Mouse (Mus musculus): ENCODE results near the gene Gm42906. TPM values are rescaled to one million over a fixed set of nuclear protein-coding genes. Genes with fewer than 3 reads are reported as not detected.
A peak's percentile ranks its signal among the peaks of the same experiment; 100 is the strongest.

Gm42906 gene
- polyA plus RNA-seq, 1 experiment: not detected

DNA sequence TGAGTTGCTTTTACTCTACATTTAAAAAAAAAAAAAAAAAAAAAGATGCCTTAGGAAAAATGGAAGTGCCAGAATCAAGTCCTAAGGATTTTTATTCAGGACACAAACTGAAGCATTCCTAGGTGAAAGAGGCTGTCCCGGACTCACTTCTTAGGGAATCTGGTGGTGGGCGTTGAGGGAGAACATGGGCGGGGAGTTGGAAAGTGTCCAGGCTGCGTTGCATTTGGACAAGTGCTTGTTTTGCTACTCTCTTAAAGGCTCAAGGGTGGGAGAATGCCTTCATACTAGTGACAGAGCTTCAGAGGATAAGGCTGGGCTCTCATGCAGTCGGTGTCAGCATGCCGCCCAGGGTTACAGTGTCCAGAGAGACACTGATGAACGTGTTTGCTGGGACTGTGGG lies 6.1 kb downstream of the Gm42906 start:
- Histone ChIP-seq H3K27me3 (ENCODE audit: control insufficient read depth, insufficient read depth, insufficient read length) (no peaks in the 10 kb centered on the region), H3K79me2 (ENCODE audit: control insufficient read depth, insufficient read depth) (no peaks in the 10 kb centered on the region), H3K79me3 (ENCODE audit: low read depth) (no peaks in the 10 kb centered on the region), H3ac (ENCODE audit: control insufficient read depth, insufficient read length, low read depth) (no peak overlapping the region), H3K36me3 (ENCODE audit: control insufficient read depth, insufficient read depth) (no peaks in the 10 kb centered on the region), H3K4me3 (ENCODE audit: insufficient read depth, poor library complexity, severe bottlenecking) (no peak overlapping the region)
- no peak for TF ChIP-seq FOSL1 (IDR thresholded peaks at IDR 0.05; ENCODE audit: insufficient read depth, low read length, poor library complexity, severe bottlenecking)

DNA sequence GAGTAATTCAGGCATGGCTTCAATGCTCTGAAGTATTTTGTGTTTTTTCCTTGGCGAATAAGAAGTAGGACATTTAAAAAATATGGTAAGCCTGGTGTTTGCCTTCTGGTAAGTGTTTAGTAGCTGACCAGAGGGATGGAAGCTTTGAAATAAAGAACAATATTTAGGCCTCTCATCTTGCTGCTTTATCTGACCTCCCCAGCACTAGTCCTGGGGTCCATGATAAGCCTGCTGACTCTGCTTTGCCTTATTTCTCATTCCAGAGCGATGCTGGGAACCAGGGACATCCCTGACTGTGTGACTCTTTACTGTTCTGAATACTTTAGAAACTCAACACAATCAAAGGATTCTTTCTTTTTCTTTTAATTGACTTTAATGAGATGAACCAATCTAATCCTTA lies 9.4 kb downstream of the Gm42906 start:
- Histone ChIP-seq H3K79me3 (ENCODE audit: low read depth) (no peaks in the 10 kb centered on the region), H3ac (ENCODE audit: control insufficient read depth, insufficient read length, low read depth) (no peak overlapping the region), H3K79me2 (ENCODE audit: control insufficient read depth, insufficient read depth) (no peaks in the 10 kb centered on the region), H3K36me3 (ENCODE audit: control insufficient read depth, insufficient read depth) (no peaks in the 10 kb centered on the region), H3K4me3 (ENCODE audit: insufficient read depth, poor library complexity, severe bottlenecking) (no peak overlapping the region), H3K27me3 (ENCODE audit: control insufficient read depth, insufficient read depth, insufficient read length) (no peaks in the 10 kb centered on the region)
- TF ChIP-seq MAX (IDR thresholded peaks at IDR 0.05): no peak
- no peak for TF ChIP-seq MYOD1 (IDR thresholded peaks at IDR 0.05; ENCODE audit: control insufficient read depth, insufficient read length, low read depth)
- TF ChIP-seq CEBPB (IDR thresholded peaks at IDR 0.05; ENCODE audit: low read depth): no peak
- no peak for TF ChIP-seq FOSL1 (IDR thresholded peaks at IDR 0.05; ENCODE audit: insufficient read depth, low read length, poor library complexity, severe bottlenecking)
- no peak for TF ChIP-seq CTCF (IDR thresholded peaks at IDR 0.05; ENCODE audit: control insufficient read depth, insufficient read depth, insufficient read length)

GRCm38 (mm10) chr5:151417421-151418038 lies 10.4 kb downstream of the Gm42906 start:
- no peaks in the 10 kb centered on the region for H3K27me3 ChIP-seq (ENCODE audit: control insufficient read depth, insufficient read depth, insufficient read length)
- TF ChIP-seq FOSL1 (IDR thresholded peaks at IDR 0.05; ENCODE audit: insufficient read depth, low read length, poor library complexity, severe bottlenecking) (no peak), USF1 (IDR thresholded peaks at IDR 0.05; ENCODE audit: low read depth) (peak; percentile 17), CEBPB (IDR thresholded peaks at IDR 0.05; ENCODE audit: low read depth) (no peak), CTCF (IDR thresholded peaks at IDR 0.05; ENCODE audit: control insufficient read depth, insufficient read depth, insufficient read length) (no peak), MAX (IDR thresholded peaks at IDR 0.05) (no peak)
- H3K36me3 ChIP-seq (ENCODE audit: control insufficient read depth, insufficient read depth): no peaks in the 10 kb centered on the region
- H3ac ChIP-seq (ENCODE audit: control insufficient read depth, insufficient read length, low read depth): no peak overlapping the region
- H3K4me3 ChIP-seq (ENCODE audit: insufficient read depth, poor library complexity, severe bottlenecking): no peak overlapping the region
- no peaks in the 10 kb centered on the region for H3K79me3 ChIP-seq (ENCODE audit: low read depth)
- H3K79me2 ChIP-seq (ENCODE audit: control insufficient read depth, insufficient read depth): no peaks in the 10 kb centered on the region

DNA sequence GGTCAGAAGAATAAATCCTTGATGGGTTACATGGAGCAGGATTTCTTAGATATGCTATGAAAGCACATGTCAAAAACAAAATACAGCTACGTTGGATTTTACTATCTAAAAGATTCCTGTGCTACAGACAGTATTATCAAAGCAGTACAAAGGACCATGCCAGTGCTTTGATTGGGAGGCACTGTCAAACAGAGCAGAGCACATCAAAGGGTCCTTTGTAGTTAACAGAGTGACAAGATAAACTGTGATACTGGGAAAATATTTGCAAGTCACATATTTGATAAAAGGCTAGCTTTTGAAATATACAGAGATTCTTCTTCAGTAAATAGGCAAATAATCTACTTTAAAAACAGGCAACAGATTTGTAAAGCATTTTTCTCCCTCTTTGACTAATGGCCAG lies 11.0 kb downstream of the Gm42906 start:
- no peak overlapping the region for H3K4me3 ChIP-seq (ENCODE audit: insufficient read depth, poor library complexity, severe bottlenecking)
- no peaks in the 10 kb centered on the region for H3K79me3 ChIP-seq (ENCODE audit: low read depth)
- H3ac ChIP-seq (ENCODE audit: control insufficient read depth, insufficient read length, low read depth): no peak overlapping the region
- H3K79me2 ChIP-seq (ENCODE audit: control insufficient read depth, insufficient read depth): no peaks in the 10 kb centered on the region
- no peaks in the 10 kb centered on the region for H3K36me3 ChIP-seq (ENCODE audit: control insufficient read depth, insufficient read depth)
- H3K27me3 ChIP-seq (ENCODE audit: control insufficient read depth, insufficient read depth, insufficient read length): no peaks in the 10 kb centered on the region
- TF ChIP-seq CEBPB (IDR thresholded peaks at IDR 0.05; ENCODE audit: low read depth) (no peak), MYOD1 (IDR thresholded peaks at IDR 0.05; ENCODE audit: control insufficient read depth, insufficient read length, low read depth) (no peak), MYOG (IDR thresholded peaks at IDR 0.05; ENCODE audit: control insufficient read depth, extremely low read depth, insufficient read length) (no peak), CTCF (IDR thresholded peaks at IDR 0.05; ENCODE audit: control insufficient read depth, insufficient read depth, insufficient read length) (no peak), USF1 (IDR thresholded peaks at IDR 0.05; ENCODE audit: low read depth) (no peak), FOSL1 (IDR thresholded peaks at IDR 0.05; ENCODE audit: insufficient read depth, low read length, poor library complexity, severe bottlenecking) (no peak), MAX (IDR thresholded peaks at IDR 0.05) (no peak)

GRCm38 (mm10) chr5:151413617-151414016 lies 14.3 kb downstream of the Gm42906 start:
- no peaks in the 10 kb centered on the region for H3K36me3 ChIP-seq (ENCODE audit: control insufficient read depth, insufficient read depth)
- H3K4me3 ChIP-seq (ENCODE audit: insufficient read depth, poor library complexity, severe bottlenecking): no peak overlapping the region
- H3ac ChIP-seq (ENCODE audit: control insufficient read depth, insufficient read length, low read depth): no peak overlapping the region
- no peaks in the 10 kb centered on the region for H3K27me3 ChIP-seq (ENCODE audit: control insufficient read depth, insufficient read depth, insufficient read length)
- H3K79me2 ChIP-seq (ENCODE audit: control insufficient read depth, insufficient read depth): no peaks in the 10 kb centered on the region
- no peaks in the 10 kb centered on the region for H3K79me3 ChIP-seq (ENCODE audit: low read depth)
- TF ChIP-seq USF1 (IDR thresholded peaks at IDR 0.05; ENCODE audit: low read depth): no peak
- no peak for TF ChIP-seq CTCF (IDR thresholded peaks at IDR 0.05; ENCODE audit: control insufficient read depth, insufficient read depth, insufficient read length)
- TF ChIP-seq MYOG (IDR thresholded peaks at IDR 0.05; ENCODE audit: control insufficient read depth, extremely low read depth, insufficient read length): no peak
- TF ChIP-seq MYOD1 (IDR thresholded peaks at IDR 0.05; ENCODE audit: control insufficient read depth, insufficient read length, low read depth): no peak
- no peak for TF ChIP-seq CEBPB (IDR thresholded peaks at IDR 0.05; ENCODE audit: low read depth)
- no peak for TF ChIP-seq FOSL1 (IDR thresholded peaks at IDR 0.05; ENCODE audit: insufficient read depth, low read length, poor library complexity, severe bottlenecking)
- TF ChIP-seq MAX (IDR thresholded peaks at IDR 0.05): no peak

DNA sequence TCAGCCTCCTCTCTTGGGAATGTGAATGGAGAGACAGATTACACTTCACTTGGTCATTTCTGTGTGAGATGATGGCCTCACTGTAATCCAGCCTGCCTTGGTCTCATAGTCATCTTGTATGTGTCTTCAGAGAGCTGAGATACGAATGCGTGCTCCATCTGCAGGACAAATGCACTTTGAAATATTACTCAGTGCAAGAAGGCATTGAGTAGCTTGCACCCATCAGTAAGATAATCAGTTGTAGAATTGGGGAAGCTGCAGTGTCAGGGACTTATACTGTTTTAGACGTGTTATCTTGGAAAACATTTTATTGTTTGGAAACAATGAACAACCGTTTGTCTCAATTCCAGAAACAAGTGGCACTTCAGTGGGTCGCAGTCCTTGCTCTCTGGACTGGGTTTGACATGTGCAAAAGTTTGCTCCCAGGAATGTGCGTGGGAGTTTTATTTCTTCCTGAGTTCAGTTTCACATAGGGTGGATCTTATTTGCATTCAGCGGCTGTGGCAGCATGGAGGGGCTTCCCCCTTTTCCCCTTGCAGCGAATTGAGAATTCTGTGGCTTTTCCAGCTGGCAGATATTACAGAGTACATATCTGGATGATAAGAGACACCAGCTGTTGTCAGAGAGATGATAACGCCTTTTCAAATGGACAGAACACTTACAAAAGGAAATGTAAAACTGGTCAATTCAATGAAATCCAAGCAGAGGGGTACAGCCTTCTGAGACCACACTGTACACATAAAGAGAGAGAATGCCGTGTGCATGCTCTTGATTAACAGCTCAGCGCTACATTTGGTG lies 15.1 kb downstream of the Gm42906 start:
- H3K79me3 ChIP-seq (ENCODE audit: low read depth): no peaks in the 10 kb centered on the region
- H3K27me3 ChIP-seq (ENCODE audit: control insufficient read depth, insufficient read depth, insufficient read length): no peaks in the 10 kb centered on the region
- H3K79me2 ChIP-seq (ENCODE audit: control insufficient read depth, insufficient read depth): no peaks in the 10 kb centered on the region
- no peaks in the 10 kb centered on the region for H3K36me3 ChIP-seq (ENCODE audit: control insufficient read depth, insufficient read depth)
- H3ac ChIP-seq (ENCODE audit: control insufficient read depth, insufficient read length, low read depth): no peak overlapping the region
- TF ChIP-seq FOSL1 (IDR thresholded peaks at IDR 0.05; ENCODE audit: insufficient read depth, low read length, poor library complexity, severe bottlenecking) (no peak), USF1 (IDR thresholded peaks at IDR 0.05; ENCODE audit: low read depth) (no peak), MYOG (IDR thresholded peaks at IDR 0.05; ENCODE audit: control insufficient read depth, extremely low read depth, insufficient read length) (no peak), CEBPB (IDR thresholded peaks at IDR 0.05; ENCODE audit: low read depth) (no peak), MAX (IDR thresholded peaks at IDR 0.05) (no peak), MYOD1 (IDR thresholded peaks at IDR 0.05; ENCODE audit: control insufficient read depth, insufficient read length, low read depth) (no peak), CTCF (IDR thresholded peaks at IDR 0.05; ENCODE audit: control insufficient read depth, insufficient read depth, insufficient read length) (no peak)
- no peak overlapping the region for H3K4me3 ChIP-seq (ENCODE audit: insufficient read depth, poor library complexity, severe bottlenecking)

All from C2C12 (cell line).